Mouse (Mus musculus) stomach, postnatal 0 days (tissue): ENCODE measurements around the gene Fbxw7.

ENCODE experiments used
- CTCF ChIP-seq: IDR thresholded peaks from 2 replicates; pipeline ENCODE4 v1.5.1; 2016; ENCODE audit warnings: antibody characterized with exemption, low read depth, mild to moderate bottlenecking, moderate library complexity
- EP300 ChIP-seq: optimal IDR thresholded peaks from 2 replicates; pipeline ENCODE3; 2016; ENCODE audit warnings: antibody characterized with exemption

GRCm38 (mm10) chr3:84810803-84811202 lies 4.3 kb upstream of the Fbxw7 start:
- TF ChIP-seq EP300 (no peak), CTCF (no peak)
